Mouse (Mus musculus): Measurements from ENCODE around the gene Tmem129.

DNA sequence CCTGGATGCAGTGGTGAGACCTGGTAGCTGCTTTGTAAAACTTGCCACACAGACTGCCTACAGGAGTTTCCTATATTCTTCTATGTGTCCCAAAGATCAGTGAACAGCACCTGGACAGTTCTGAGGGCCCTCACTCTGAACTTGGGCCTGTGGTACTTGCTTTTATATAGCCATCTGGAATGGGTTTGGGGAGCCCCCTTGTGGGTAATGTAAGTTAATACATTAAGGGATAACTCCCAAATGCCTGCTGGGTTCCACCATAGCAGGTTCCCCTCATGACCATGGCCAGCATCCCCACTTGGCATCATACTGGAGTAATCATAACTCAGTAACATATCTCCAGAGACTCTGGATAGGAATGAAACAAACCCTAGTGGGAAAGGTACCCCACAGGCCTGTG, 10.0 kb upstream of the Tmem129 start:
- TF ChIP-seq TAL1 (IDR thresholded peaks at IDR 0.05; ENCODE audit: low read length) = no peak
- TF ChIP-seq GATA1 (IDR thresholded peaks at IDR 0.05; ENCODE audit: low read length) = no peak

Data from erythroblast, embryonic 14.5 days (primary cell).